Mouse (Mus musculus) adrenal gland, postnatal 4 days (tissue): Measurements from ENCODE around the gene Eif5. TPM values are rescaled to one million over a fixed set of nuclear protein-coding genes. Genes with fewer than 3 reads are reported as not detected.
"Not testable (repeated sequence)": the region's sequence is repeated elsewhere in the genome, so short reads cannot be mapped to it uniquely, and the experiment has no call there.

Source experiments
- DNase-seq, 2 experiments: peaks; one replicate each; pipeline ENCODE4 v3.0.0; 2021 to 2022; ENCODE audit warnings: low spot score in 2 of 2, mixed read lengths in 2 of 2
- total RNA-seq, 2 experiments: library from RNA; stranded (reverse); gene quantifications; 2 replicates each; pipeline ENCODE4 v1.2.3; 2021

Eif5 gene
- total RNA-seq, 2 experiments from 2014 or later: 395 to 408 TPM

DNA sequence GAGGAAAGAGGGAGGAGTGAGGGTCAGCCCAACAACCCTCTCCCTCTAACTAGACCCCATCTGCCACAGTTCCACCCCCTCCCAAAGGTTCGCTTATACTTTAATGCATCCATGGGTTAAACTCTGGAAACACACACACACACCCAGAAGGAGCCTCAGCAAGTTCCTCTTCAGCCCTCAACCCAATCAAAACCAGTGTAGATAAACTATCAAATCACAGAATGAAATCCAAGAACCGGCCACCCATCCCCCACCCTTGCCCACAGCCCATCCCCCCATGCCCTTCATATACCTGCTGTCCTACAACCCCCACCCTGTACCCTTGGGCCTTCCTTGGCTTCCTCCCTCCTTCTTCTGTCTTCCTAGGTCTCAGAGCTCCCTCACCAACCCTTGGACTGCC is 16.8 kb upstream of the Eif5 start:
- DNase-seq: no peak

DNA sequence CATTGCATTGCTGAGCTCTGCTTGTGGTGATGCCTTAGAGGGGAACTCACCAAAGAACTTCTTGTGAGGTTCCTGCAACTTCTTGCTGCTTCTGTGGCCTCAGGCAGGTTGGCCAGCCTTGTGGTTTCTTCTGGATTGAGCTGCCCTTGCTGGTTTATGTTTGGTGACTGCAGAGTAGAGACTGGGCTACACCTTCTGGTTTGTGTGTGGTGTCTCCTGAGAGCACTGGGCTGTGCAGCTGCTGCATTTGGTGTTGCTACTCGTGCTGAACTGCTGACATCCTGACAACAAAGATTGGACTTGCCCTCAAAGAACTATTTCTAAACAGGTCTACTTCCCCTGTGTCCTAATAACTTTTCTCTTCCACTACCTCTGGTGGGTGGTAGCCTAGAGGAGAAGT is 13.3 kb upstream of the Eif5 start:
- no peak for DNase-seq

DNA sequence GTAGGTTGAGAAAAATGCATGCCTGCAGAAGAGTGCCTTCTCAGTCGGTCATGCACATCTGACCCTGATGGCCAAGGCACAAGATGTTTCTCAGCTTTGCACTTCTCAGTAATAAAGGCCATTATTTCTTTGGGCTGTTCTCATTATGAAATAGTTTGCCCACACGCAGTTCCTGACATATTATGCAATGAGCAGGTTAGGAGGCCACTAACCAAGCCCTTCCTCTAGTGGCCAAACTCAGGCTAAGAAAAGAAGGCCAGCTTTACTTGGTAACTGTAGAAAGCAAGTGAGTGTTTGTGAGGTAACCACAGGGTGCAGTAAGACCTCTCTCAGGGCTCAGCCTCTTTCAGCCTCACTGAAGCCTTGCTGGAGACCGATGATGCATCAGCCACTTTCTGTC is 12.9 kb upstream of the Eif5 start:
- no peak for DNase-seq

DNA sequence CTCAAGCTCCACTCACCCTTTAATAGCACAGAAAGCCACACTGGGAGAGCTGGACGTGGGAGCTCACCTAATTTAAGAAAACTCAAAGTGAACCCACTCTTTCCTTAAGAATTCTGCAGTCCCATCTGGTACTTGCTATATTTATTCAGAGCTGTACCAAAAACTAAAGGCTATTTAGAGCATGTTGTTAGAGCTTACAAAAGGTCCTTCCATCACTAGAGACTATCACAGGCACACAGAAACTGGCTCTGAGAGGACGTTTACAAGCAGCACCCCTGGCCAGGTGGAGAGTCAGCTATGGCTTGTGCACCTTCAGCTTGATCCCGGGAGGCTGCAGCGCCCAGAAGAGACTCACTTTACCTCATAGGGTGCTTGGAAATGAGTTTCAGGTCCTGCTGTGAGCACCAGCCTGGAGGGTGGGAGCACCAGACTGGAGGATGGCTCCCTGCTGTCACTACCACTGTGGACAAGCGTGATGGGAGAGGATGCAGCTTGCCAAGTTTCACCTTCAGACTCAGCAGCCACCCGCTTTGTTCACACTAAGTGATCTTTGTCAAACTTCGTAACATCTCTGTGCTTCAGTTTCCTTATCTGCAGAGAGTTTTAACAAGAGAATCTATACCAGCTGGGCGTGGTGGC is 10.1 kb upstream of the Eif5 start:
- no peak for DNase-seq

DNA sequence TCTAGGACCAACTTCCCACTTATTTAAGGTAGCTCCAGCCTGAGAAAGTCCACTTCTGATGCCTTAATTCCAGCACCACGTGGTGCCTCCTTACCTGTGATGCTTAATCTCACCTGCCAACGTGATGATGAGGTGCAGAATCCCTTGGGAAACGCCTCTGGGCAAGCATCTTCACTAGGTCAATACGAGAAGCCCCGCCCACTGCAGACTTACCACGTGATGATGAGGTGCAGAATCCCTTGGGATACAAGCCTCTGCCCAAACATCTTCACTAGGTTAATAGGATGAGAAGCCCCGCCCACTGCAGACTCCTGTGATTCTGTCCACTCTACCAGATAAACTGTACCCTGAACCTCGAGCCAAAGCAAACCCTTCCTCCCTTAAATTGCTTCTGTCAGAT is 8.6 kb upstream of the Eif5 start:
- DNase-seq: no peak

DNA sequence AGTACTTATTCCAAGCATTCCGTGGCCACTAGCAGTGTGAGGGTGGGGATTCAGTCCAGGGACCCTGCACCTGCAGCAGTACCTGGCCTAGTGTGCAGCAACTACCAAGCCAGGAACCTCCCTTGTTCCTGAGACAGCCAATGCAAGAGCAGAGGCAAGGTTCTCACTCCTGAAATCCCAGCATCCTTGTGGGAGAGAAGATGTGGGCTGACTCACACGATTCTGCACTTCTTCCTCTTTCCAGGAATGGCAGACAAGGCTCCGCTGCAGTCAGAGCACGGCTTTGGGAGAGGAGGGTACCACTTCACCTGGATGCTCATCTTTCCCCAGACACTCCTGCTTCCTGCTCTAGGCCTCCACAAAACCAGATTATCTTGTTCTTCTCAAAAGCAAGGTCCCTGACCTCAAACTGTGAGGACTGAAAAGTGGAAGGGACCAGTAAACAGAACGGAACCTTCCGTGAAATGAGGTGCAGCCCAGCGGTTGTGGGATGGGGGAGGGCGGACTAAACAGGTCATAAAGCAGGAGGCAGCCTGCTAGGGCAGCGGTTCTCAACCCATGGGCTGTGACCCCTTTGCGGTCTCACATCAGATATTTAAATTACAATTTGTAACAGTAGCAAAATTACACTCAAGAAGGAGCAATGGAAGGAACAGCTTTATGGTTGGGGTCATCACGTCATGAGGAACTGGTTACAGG is 4.6 kb upstream of the Eif5 start:
- DNase-seq: no peak

DNA sequence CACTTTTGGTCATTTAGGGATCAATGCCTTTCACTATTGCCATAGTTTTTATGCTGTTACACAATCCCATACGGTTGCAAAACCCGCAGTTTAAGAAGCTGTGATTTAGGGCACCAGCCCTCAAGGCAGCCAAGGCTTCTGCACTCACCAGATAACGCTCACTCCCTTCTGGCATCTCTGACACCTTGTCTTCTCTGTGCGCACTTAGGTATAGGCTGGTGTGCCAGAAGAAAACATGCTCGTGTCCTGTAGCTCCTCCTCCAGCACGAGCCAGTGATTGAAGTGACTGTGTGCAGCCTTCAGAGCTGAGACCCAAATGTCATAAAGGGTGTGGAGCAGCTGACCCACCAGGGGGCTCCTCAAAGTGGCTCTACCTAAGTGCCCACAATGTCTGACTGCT is 2.5 kb upstream of the Eif5 start:
- no peak for DNase-seq

DNA sequence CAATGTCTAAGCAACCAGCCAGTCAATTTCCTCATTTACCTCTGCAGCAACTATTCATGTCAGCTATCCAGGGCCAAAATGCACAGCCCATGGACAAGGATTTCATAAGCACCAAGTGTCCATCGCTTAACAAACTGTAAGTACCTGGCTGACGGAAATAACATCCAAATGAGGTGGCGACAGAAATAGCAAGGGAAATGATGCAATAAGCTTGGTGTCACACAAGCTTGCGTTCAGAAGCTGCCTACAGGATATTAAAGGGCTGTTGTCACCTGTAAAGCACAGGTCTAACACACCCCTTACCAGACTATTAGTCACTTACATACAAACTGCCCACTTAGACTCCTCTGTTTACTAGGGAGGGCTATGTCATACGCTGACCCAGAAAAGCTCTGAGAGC is 2.1 kb upstream of the Eif5 start:
- DNase-seq: no peak

DNA sequence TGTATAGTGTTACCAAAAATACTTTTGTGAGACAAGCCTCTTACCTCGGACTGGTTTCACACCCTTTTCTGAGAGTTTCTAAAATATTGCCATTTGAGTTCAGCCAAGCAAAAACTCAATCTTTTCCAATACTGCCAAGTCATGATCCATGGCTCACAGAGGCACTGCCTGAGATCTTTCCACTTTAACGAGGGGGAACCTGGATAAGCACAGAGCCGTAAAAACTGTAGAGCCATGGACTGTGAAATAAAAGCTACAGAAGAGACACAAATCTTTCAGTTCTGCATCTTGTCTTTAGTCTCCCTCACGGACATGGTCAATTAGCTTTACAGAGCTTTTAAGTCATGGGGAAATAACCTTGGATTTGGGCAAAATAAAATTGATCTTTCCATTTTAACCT is 1.1 kb upstream of the Eif5 start:
- no peak for DNase-seq

DNA sequence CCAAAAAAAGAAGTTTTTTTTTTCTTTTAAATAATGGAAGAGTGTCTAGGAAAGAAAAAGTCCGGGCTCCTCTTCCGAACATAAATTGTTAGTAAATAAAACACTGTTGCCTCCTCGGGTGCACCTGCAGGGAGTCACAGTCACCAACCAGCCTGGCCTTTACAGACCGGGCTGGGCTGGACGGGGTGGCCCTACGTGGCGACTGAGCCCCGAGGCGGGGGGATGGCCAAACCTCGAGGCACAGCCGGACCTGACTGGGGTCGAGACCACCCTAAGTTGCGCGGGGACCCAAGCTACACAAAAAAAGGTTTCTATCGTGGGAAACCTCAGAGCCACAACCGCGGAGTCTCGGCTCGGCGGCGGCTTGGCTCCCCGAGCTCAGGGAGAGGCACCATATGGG is 475 bp upstream of the Eif5 start:
- DNase-seq: peak; percentile 15 to 28

DNA sequence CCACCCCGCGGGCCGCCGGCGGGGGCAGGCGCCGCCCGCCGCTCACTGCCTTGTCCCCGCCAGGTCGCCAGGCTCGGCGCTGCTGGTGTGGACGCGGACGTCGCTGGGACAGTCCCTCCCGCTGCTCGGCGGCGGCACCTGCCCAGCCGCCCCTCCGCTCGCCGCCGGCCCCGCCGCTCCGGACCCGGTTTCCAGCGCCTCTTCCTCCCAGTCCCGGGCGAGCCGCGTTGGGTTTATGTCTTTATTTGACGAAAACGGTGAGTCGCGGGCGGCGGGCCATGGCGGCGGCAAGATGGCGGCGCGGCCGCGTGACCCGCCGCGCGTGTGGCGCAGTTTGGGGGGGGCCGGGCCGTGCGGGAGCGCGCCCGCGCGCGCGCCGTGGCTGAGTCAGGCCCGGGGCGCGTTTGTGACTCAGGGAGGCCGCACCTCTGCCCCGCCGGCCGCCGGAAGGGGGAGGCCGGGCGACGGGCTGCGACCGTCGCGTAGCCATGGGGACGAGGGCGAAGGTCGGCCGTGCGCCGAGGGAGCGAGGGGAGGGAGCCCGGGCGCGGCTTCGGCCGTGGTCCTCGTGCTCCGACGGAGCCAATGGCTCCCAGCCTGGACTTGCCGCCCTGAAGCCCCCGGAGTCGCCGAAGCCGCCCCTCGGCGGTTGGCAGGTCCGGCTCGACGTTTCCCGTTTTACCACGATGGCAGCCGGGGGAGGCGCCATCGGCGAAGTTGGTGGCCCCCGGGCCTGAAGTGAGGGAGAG is 650 bp downstream of the Eif5 start:
- peak; percentile 71 to 74 for DNase-seq

DNA sequence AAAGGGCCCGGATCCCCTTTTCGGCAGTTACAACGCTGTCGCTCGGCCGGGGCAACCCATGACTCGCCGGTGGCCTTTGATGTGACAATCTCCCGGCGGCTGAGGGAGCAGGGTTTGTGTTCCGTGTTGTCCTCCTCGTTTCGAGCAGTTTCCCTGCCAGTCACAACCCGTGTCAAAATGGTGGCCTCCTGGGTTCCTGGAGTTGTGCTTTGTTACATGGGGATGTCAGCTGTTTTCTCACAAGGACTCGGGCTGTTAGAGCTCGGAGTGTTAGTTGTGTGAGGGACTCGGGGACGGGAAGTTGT is 1.2 kb downstream of the Eif5 start:
- no peak for DNase-seq

DNA sequence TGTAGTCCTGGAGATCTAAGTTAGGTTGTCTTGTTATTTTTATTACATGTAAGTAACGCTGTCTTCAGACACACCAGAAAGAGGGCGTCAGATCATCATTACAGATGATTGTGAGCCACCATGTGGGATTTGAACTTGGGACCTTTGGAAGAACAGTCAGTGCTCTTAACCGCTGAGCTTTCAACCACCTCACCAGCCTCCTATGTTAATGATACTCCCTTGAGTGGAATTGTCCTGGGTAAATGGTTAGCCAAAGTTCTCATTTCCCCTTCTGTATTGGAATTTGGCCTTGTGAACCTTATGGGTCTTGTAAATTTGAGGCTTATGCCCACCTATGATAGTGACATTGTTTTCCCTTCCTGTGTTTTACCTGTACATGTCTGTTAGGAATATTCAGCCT is 9.3 kb downstream of the Eif5 start:
- DNase-seq: no peak

DNA sequence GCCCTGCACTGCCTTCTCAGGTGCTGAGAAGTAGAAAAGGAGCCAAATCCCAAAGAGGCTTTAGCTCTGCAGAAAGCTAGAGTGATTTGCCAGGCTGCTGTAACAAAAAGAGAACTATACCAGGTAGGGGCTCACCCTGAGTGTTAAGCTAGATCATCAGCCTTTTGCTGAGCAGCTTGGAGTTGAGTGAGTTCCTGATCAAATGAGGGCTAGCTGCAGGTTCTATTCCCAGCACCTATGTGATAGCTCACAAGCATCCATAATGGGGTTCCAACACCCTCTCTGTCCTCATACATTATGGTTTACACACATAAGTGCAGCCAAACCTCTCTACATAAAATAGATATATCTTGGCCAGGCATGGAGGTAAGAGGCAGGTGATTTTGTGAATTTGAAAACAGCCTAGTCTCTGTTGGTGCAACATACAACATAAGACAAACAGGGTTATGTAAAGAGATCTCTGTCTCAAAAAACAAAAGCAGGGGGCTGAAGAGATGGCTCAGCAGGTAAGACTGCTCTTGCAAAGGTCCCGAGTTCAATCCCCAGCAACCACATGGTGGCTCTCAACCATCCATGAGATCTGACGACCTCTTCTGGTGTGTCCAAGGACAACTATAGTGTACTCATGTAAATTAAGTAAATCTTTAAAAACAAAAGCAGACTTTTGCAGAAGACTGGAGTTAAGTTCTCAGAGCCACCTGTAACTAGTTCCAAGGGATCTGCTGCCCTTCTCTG is 10.9 kb downstream of the Eif5 start:
- DNase-seq: no peak

DNA sequence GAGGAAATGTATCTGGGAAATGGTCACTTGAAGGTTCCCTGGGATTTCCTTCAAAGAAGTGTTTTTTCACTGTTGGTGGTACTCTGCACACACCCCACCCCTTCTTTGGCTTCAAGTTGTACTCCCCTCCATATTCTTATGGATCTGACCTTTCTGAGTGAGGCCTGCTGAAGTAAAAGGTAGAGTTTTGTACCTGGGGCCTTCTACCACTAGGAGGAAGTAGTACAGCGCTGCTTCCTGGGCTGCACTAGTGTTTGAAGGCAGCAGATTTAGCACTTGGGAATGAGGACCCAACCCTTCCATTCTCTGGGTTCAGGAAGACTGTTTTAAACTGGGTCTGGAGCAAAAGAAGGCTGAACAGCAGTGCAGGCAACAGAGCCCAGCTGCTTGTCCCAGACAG is 12.9 kb downstream of the Eif5 start:
- DNase-seq: no peak

DNA sequence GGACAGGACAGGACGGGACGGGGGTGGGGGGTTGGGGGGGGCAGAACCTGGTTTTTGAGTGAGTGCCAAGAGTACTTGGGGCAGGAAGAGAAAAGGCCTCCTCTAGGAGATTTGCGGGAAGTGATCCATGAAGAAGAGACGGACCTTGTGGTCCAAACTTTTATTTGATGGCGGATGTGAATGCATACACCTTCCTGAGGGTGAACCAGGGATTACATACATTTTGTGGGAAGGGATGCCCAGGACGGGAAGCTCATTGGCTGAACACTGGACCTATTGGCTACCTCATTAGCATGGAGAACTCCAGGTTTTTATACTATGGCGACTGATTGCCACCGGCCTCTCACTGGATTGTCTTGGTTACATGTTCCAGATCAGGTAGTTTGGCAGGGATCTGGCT is 14.5 kb downstream of the Eif5 start:
- no peak for DNase-seq

DNA sequence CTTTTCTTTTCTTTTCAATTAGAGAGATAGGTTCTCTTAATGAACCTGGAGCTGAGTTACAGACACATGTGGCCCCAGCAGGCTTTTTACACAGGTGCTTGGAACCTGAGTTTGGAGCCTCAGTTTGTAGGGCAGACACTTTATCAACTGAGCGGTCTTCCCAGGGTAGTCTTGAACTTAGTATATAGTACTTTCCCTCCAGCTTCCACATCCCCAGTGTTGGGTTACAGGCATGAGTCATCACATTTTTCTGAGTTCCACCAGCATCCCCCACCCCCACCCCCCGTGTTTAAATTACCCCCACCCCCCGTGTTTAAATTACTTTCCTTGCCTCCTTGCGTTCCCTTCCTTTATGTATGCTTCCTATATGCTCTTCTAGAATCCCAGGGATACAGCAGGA is 17.5 kb downstream of the Eif5 start:
- no peak for DNase-seq

DNA sequence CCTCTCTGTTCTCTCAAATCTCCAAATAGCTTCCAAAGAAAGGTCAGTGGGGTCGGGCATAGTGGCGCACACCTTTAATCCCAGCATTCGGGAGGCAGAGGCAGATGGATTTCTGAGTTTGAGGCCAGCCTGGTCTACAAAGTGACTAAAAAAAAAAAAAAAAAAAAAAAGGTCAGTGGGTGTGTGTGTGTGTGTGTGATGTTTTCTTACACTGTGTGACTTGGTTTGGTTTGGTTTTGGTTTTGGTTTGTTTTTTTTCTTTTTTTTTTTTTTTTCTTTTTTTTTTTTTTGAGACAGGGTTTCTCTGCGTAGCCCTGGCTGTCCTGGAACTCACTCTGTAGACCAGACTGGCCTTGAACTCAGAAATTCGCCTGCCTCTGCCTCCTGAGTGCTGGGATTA is 18.1 kb downstream of the Eif5 start:
- not testable (repeated sequence) for DNase-seq

DNA sequence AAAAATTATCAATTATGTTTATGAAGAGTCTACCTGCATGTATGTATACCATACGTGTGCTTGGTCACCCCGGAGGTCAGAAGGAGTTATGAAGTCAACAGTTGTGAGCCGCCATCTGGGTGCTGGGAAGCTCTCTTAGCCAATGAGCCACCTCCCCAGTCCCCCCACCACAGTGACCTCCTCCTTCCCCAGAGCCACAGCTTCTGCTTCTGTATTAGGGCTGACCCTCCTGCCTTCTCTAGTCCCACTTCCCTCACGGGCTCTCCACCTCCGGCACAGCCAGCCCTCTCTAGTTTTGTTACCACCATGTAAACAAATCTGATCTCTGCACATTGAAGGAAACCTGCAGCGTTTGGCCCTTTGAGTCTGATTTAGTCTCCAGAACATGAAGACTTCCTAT is 19.7 kb downstream of the Eif5 start:
- no peak for DNase-seq

DNA sequence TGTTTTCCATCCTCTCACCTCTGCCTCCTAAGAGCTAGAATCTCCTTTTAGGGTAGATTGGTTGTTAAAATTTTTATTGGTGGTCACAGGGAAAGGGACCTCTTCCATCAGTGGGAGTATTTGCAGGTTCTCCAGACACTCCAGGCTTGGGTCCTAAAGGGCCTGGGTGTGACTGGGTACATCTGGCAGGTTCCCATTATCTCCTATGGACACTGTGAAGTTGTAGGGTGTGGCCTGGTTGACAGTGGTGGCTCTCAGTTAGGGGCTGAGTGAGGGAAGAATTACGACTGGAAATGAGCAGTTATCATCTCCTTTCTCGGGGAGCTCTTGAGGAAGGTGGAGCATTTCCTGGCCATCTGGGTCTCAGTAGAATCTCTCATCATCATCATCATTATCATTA is 20.8 kb downstream of the Eif5 start:
- DNase-seq: no peak

DNA sequence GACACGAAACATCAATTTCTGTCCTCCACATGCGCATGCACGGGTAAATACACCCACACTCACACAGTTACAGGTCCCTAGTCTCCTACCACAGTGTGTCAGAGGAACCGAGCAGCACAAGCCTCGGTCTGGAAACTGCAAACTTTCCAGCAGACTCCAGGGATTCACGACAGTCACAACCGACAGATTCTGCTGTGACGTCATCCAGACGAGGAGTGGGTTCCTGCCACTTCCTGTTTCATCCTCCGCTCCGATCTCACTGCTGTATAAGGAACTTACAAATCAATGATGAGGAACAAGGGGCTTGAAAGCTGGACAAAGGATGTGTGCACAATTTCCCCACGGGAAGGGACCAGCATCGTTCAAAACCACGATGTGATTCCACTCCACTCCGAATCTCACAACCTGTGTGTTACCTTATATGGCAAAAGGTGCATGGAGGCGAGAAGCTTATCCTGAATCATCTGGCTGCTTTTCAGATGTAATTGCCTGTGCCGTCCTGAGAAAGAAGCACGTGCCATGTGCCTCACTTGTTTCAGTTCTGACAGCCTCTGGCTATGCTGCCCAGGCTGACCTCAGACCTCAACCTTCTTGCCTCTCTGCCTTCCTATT is 21.9 kb downstream of the Eif5 start:
- DNase-seq: no peak

DNA sequence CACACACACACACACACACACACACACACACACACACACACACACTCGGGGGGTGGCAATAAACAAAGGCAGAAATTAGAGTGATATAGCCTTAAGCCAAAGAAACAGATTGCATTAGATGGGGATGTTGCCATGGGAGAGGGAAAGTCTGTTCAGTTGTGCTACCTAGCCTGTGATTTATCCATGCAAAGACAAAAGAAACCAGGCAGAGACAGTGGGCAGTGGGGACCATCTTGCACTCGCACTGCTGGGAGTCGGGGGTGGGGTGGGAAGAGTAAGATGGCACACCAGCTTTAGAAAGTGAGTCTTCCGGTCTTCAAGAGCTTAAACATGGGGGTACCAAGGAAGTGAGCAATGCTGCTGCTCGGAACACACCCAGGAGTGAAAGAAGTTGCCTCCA is 22.5 kb downstream of the Eif5 start:
- DNase-seq: no peak
